ENCODE assay signal across 10 mouse cellular contexts in the genomic region with DNA sequence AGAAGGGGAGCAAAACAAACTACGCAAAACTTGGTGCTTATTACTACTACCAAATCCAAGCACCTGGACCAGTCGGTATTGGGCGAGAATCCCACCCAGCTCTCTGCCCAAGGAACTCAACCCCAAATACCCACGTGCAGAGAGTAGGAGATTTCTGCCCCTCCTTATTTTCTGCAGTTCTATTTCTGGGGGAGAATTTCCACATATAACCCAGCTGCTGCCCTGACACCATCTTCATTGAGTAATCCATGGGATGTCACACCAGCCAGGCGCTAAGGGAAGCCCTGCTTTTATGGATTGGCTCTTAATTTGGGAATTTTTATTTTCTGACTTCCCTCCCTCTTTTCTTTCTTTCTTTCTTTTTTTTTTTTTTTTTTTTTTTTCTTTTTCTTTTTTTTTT. TPM values are rescaled to one million over a fixed set of nuclear protein-coding genes. Genes with fewer than 3 reads are reported as not detected.
DNase-seq lines count a peak whose midpoint lies in the region; ATAC-seq and TF ChIP-seq lines count a peak whose summit lies in the region.
"Had no signal": no experiment of that assay in that cellular context is flagged by ENCODE, and none has a peak within 500 bp of the region (broad histone marks: within the 10 kb centered on the region; RNA-seq: fewer than 3 reads in every experiment).

No protein-coding gene starts in this region.

- peak overlapping the region; percentile 65 for H3K27ac ChIP-seq in heart, embryonic 13.5 days (replicated peaks)
- peak overlapping the region; percentile 94; the same call in 1 of the 2 replicates for H3K27ac ChIP-seq in lung, embryonic 16.5 days (ENCODE audit: low read length)
- peak overlapping the region; percentile 46 for H3K27ac ChIP-seq in heart, postnatal 0 days (ENCODE audit: low read depth)
- H3K27ac ChIP-seq in stomach, postnatal 0 days (replicated peaks) = peak overlapping the region; percentile 88

- no peak for TF ChIP-seq EP300 in heart, postnatal 0 days (IDR thresholded peaks at IDR 0.05; ENCODE audit: low read depth)
- TF ChIP-seq EP300 in stomach, postnatal 0 days (optimal IDR thresholded peaks at IDR 0.05) = no peak

- no peak for DNase-seq in heart, postnatal 10 days
- no peak for DNase-seq in lung, postnatal 25 days (ENCODE audit: low spot score)
- no peak for DNase-seq in heart, postnatal 0 days (ENCODE audit: low spot score)
- no peak for DNase-seq in stomach, postnatal 0 days (ENCODE audit: low spot score)
- DNase-seq in adrenal gland, postnatal 14 days = no peak
- no peak for DNase-seq in left cerebral cortex, postnatal 4 days
- DNase-seq: cerebellum, adult 11-12 months had no signal

- 68% methylated on average over 5 of the region's 5 CpGs for WGBS in heart, embryonic 13.5 days
- 59% methylated on average over 5 of the region's 5 CpGs for WGBS in lung, embryonic 16.5 days
- WGBS in heart, postnatal 0 days = 70% methylated on average over 5 of the region's 5 CpGs
- 54% methylated on average over 5 of the region's 5 CpGs for WGBS in stomach, postnatal 0 days

- no peaks in the 10 kb centered on the region for H3K27me3 ChIP-seq in heart, embryonic 13.5 days (replicated peaks)
- H3K27me3 ChIP-seq in lung, embryonic 16.5 days (ENCODE audit: control insufficient read depth, insufficient read depth, low read depth, low read length) = no peaks in the 10 kb centered on the region
- no peaks in the 10 kb centered on the region for H3K27me3 ChIP-seq in heart, postnatal 0 days (ENCODE audit: control insufficient read depth, insufficient read depth, low read length)
- H3K27me3 ChIP-seq in stomach, postnatal 0 days (ENCODE audit: control insufficient read depth, insufficient read depth, low read length) = no peaks in the 10 kb centered on the region

- H3K4me2 ChIP-seq in heart, embryonic 13.5 days = peak overlapping the region; percentile 60
- H3K4me2 ChIP-seq in lung, embryonic 16.5 days (ENCODE audit: low read depth, low read length) = peak overlapping the region; percentile 42; the same call in 1 of the 2 replicates
- H3K4me2 ChIP-seq in heart, postnatal 0 days (ENCODE audit: low read depth, low read length) = no peak overlapping the region
- no peak overlapping the region for H3K4me2 ChIP-seq in stomach, postnatal 0 days (replicated peaks; ENCODE audit: low read depth)

- no peak overlapping the region for H3K4me3 ChIP-seq in heart, embryonic 13.5 days
- no peak overlapping the region for H3K4me3 ChIP-seq in lung, embryonic 16.5 days (ENCODE audit: low read length)
- no peak overlapping the region for H3K4me3 ChIP-seq in heart, postnatal 0 days (ENCODE audit: low read depth, low read length)
- no peak overlapping the region for H3K4me3 ChIP-seq in stomach, postnatal 0 days (ENCODE audit: low read depth, low read length)

- H3K9ac ChIP-seq in heart, embryonic 13.5 days = no peak overlapping the region
- H3K9ac ChIP-seq in lung, embryonic 16.5 days (ENCODE audit: low read length) = no peak overlapping the region
- no peak overlapping the region for H3K9ac ChIP-seq in heart, postnatal 0 days (replicated peaks; ENCODE audit: low read depth, low read length)
- no peak overlapping the region for H3K9ac ChIP-seq in stomach, postnatal 0 days (ENCODE audit: low read length)

- no peak for TF ChIP-seq CTCF in heart, postnatal 0 days (IDR thresholded peaks at IDR 0.05; ENCODE audit: low read depth)
- TF ChIP-seq CTCF in stomach, postnatal 0 days (IDR thresholded peaks at IDR 0.05; ENCODE audit: low read depth) = no peak

- no peaks in the 10 kb centered on the region for H3K36me3 ChIP-seq in heart, embryonic 13.5 days
- H3K36me3 ChIP-seq in lung, embryonic 16.5 days (ENCODE audit: control insufficient read depth, insufficient read depth, low read length) = no peaks in the 10 kb centered on the region
- H3K36me3 ChIP-seq in heart, postnatal 0 days (replicated peaks; ENCODE audit: control insufficient read depth, insufficient read depth, low read length) = no peaks in the 10 kb centered on the region
- no peaks in the 10 kb centered on the region for H3K36me3 ChIP-seq in stomach, postnatal 0 days (ENCODE audit: control insufficient read depth, insufficient read depth, low read length)
- H3K36me3 ChIP-seq: midbrain, embryonic 10.5 days had no signal

- peaks cover 61% of the 10 kb centered on the region for H3K4me1 ChIP-seq in heart, embryonic 13.5 days
- H3K4me1 ChIP-seq in lung, embryonic 16.5 days (replicated peaks; ENCODE audit: control insufficient read depth, insufficient read depth, low read length) = peaks cover 31% of the 10 kb centered on the region
- peaks cover 7% of the 10 kb centered on the region for H3K4me1 ChIP-seq in heart, postnatal 0 days (ENCODE audit: control insufficient read depth, insufficient read depth)
- 0 out of 2 replicates have a peak, but pooled peaks cover 5% of the 10 kb centered on the region for H3K4me1 ChIP-seq in stomach, postnatal 0 days (replicated peaks; ENCODE audit: control insufficient read depth, insufficient read depth)

- no peaks in the 10 kb centered on the region for H3K9me3 ChIP-seq in heart, embryonic 13.5 days
- H3K9me3 ChIP-seq in lung, embryonic 16.5 days (ENCODE audit: control insufficient read depth, low read length) = no peaks in the 10 kb centered on the region
- no peaks in the 10 kb centered on the region for H3K9me3 ChIP-seq in heart, postnatal 0 days (replicated peaks; ENCODE audit: control insufficient read depth, low read length)
- no peaks in the 10 kb centered on the region for H3K9me3 ChIP-seq in stomach, postnatal 0 days (ENCODE audit: control insufficient read depth, low read length)
- H3K9me3 ChIP-seq: midbrain, embryonic 10.5 days had no signal

- intact Hi-C loops in heart, postnatal 10 days (cut with DNase I) = no loop called here
- intact Hi-C loops in left cerebral cortex, postnatal 4 days (cut with DNase I) = no loop called here

- ATAC-seq in heart, embryonic 13.5 days (ENCODE audit: extremely low read depth, insufficient number of reproducible peaks, low FRiP score, low TSS enrichment) = no peak
- ATAC-seq in lung, embryonic 16.5 days (ENCODE audit: low read depth) = peak; percentile 39; the same call in 1 of the 2 replicates
- no peak for ATAC-seq in heart, postnatal 0 days (ENCODE audit: insufficient read depth, low read depth)
- no peak for ATAC-seq in stomach, postnatal 0 days (ENCODE audit: low FRiP score, low TSS enrichment)

RNA-seq across cellular contexts. Expression of gene Eml4, which starts 38.9 kb away (rescaled TPM):
- polyA plus RNA-seq in heart, embryonic 13.5 days (2015; fragmentation: Nextera tagmentation; extraction: Ambion mirVana) = 14.4 and 15.4 TPM in 2 replicates
- 10 to 100 TPM; 10.5 to 12.9 TPM for total RNA-seq in heart, postnatal 10 days (2021)
- 28.4 and 28.6 TPM in 2 replicates for polyA plus RNA-seq in lung, embryonic 16.5 days (2015; fragmentation: Nextera tagmentation; extraction: Ambion mirVana)
- 11.6 and 15.6 TPM in 2 replicates for total RNA-seq in heart, postnatal 0 days (2014; rRNA removed; ENCODE audit: low replicate concordance)
- 4.5 and 5.0 TPM in 2 replicates for polyA plus RNA-seq in heart, postnatal 0 days (2015; fragmentation: Nextera tagmentation; extraction: Ambion mirVana)
- polyA plus RNA-seq in stomach, postnatal 0 days (2015; fragmentation: Nextera tagmentation; extraction: Ambion mirVana) = 10.9 and 11.5 TPM in 2 replicates
- total RNA-seq in adrenal gland, postnatal 14 days (2021) = 23.7 and 25.8 TPM in 2 replicates
- total RNA-seq in left cerebral cortex, postnatal 4 days (2021) = 10 to 100 TPM; 44.9 to 47.8 TPM

Comparison
In these comparisons a context has a peak if more than half of its experiments do, and no peak if none do; other contexts are left out.
1. H3K4me2 ChIP-seq: peak in heart, embryonic 13.5 days (single experiment) and lung, embryonic 16.5 days (single experiment); none in heart, postnatal 0 days (single experiment) and stomach, postnatal 0 days (single experiment).
2. Peak in every context shown above with its lines, with median percentiles within 50 percentile points of each other: H3K27ac ChIP-seq.